Mouse (Mus musculus) embryo, embryonic 10.5 days (tissue): Measurements from ENCODE around the gene Acad11.
A peak's percentile ranks its signal among the peaks of the same experiment; 100 is the strongest.

ENCODE experiments used
- DNase-seq: peaks from one replicate; pipeline ENCODE4 v3.0.0-alpha.2; 2015; ENCODE audit warnings: low spot score

Acad11 gene

GRCm38 (mm10) chr9:104080038-104080437 lies 16.9 kb downstream of the Acad11 start:
- DNase-seq: no peak

- DNase-seq: no peak
Measured at GRCm38 (mm10) chr9:104085730-104086429, 22.7 kb downstream of the Acad11 start.

- no peak for DNase-seq
Measured at GRCm38 (mm10) chr9:104088555-104088954, 25.4 kb downstream of the Acad11 start.

GRCm38 (mm10) chr9:104092945-104093344 lies 29.8 kb downstream of the Acad11 start:
- no peak for DNase-seq

GRCm38 (mm10) chr9:104098256-104098655 lies 35.1 kb downstream of the Acad11 start:
- DNase-seq: no peak

- no peak for DNase-seq
Measured at GRCm38 (mm10) chr9:104099060-104099459, 35.9 kb downstream of the Acad11 start.

GRCm38 (mm10) chr9:104100822-104101221 lies 37.6 kb downstream of the Acad11 start:
- no peak for DNase-seq

GRCm38 (mm10) chr9:104101458-104101857 lies 38.3 kb downstream of the Acad11 start:
- DNase-seq: no peak

GRCm38 (mm10) chr9:104102301-104102700 lies 39.1 kb downstream of the Acad11 start:
- DNase-seq: no peak

- DNase-seq: no peak
Measured at GRCm38 (mm10) chr9:104102901-104103300, 39.7 kb downstream of the Acad11 start.

GRCm38 (mm10) chr9:104104986-104105385 lies 41.8 kb downstream of the Acad11 start:
- no peak for DNase-seq

- DNase-seq: no peak
Measured at GRCm38 (mm10) chr9:104106930-104107329, 43.8 kb downstream of the Acad11 start.

- no peak for DNase-seq
Measured at GRCm38 (mm10) chr9:104107482-104107881, 44.3 kb downstream of the Acad11 start.

GRCm38 (mm10) chr9:104108571-104109143 lies 45.5 kb downstream of the Acad11 start:
- no peak for DNase-seq

GRCm38 (mm10) chr9:104109151-104109550 lies 46.0 kb downstream of the Acad11 start:
- DNase-seq: no peak

- DNase-seq: no peak
Measured at GRCm38 (mm10) chr9:104123101-104123500, 59.9 kb downstream of the Acad11 start.

GRCm38 (mm10) chr9:104123622-104124021 lies 60.4 kb downstream of the Acad11 start:
- DNase-seq: peak; percentile 14

GRCm38 (mm10) chr9:104126833-104127232 lies 63.7 kb downstream of the Acad11 start, which contains the start of gene Ackr4:
Ackr4 (minus strand) TSS chr9:104126933.
- peak; percentile 5 for DNase-seq

GRCm38 (mm10) chr9:104128110-104128509 lies 64.9 kb downstream of the Acad11 start:
- DNase-seq: peak; percentile 28

GRCm38 (mm10) chr9:104130141-104130755 lies 67.1 kb downstream of the Acad11 start:
- no peak for DNase-seq

- DNase-seq: no peak
Measured at GRCm38 (mm10) chr9:104140351-104140750, 77.2 kb downstream of the Acad11 start.

- no peak for DNase-seq
Measured at GRCm38 (mm10) chr9:104142805-104143204, 79.6 kb downstream of the Acad11 start.

- DNase-seq: peak; percentile 17
Measured at GRCm38 (mm10) chr9:104144314-104144996, 81.3 kb downstream of the Acad11 start.
